Mouse (Mus musculus): ENCODE measurements at regions not wholly inside any gene's neighbourhood (a gene's known extent, or its start where the extent isn't known, plus 50 kb on each side); places are given as distances from the start of the nearest gene placed in this dataset.
A peak's percentile ranks its signal among the peaks of the same experiment; 100 is the strongest.

GRCm38 (mm10) chr11:114174871-114175270 is 108.0 kb upstream of the Sdk2 start:
- no peak overlapping the region for H3K27ac ChIP-seq
- WGBS, result 85% methylated on average over 4 of the region's 4 CpGs
- no peak overlapping the region for H3K4me2 ChIP-seq
- H3K36me3 ChIP-seq, result no peaks in the 10 kb centered on the region
- H3K9ac ChIP-seq, result no peak overlapping the region
- H3K27me3 ChIP-seq, result no peaks in the 10 kb centered on the region
- peaks cover 46% of the 10 kb centered on the region for H3K4me1 ChIP-seq
- H3K9me3 ChIP-seq, result no peaks in the 10 kb centered on the region
- ATAC-seq (ENCODE audit: insufficient number of reproducible peaks, low FRiP score, low TSS enrichment, low read depth), result no peak
- H3K4me3 ChIP-seq, result no peak overlapping the region

GRCm38 (mm10) chr11:114168231-114168661 is 101.4 kb upstream of the Sdk2 start:
- ATAC-seq (ENCODE audit: insufficient number of reproducible peaks, low FRiP score, low TSS enrichment, low read depth), result no peak
- Histone ChIP-seq H3K27ac (no peak overlapping the region), H3K27me3 (no peaks in the 10 kb centered on the region), H3K4me3 (no peak overlapping the region), H3K9me3 (no peaks in the 10 kb centered on the region), H3K4me1 (peaks cover 10% of the 10 kb centered on the region), H3K4me2 (no peak overlapping the region), H3K9ac (no peak overlapping the region), H3K36me3 (no peaks in the 10 kb centered on the region)
- 59% methylated on average over 13 of the region's 13 CpGs for WGBS

- 29% methylated on average over 23 of the region's 23 CpGs for WGBS
- no peaks in the 10 kb centered on the region for H3K36me3 ChIP-seq
- H3K27me3 ChIP-seq, result no peaks in the 10 kb centered on the region
- no peak overlapping the region for H3K4me3 ChIP-seq
- H3K9me3 ChIP-seq, result no peaks in the 10 kb centered on the region
- no peak overlapping the region for H3K27ac ChIP-seq
- H3K4me1 ChIP-seq, result peaks cover 9% of the 10 kb centered on the region
- H3K4me2 ChIP-seq, result 0 out of 2 replicates have a peak overlapping the region, but pooled peaks have one; percentile 19
- no peak for ATAC-seq (ENCODE audit: insufficient number of reproducible peaks, low FRiP score, low TSS enrichment, low read depth)
- no peak overlapping the region for H3K9ac ChIP-seq
These were observed 99.0 kb upstream of the Sdk2 start for GRCm38 (mm10) chr11:114165656-114166362.

GRCm38 (mm10) chr11:114152716-114153115 is 85.9 kb upstream of the Sdk2 start:
- 0 out of 2 replicates have a peak, but pooled peaks cover 2% of the 10 kb centered on the region for H3K4me1 ChIP-seq
- no peak overlapping the region for H3K9ac ChIP-seq
- H3K4me2 ChIP-seq, result no peak overlapping the region
- H3K9me3 ChIP-seq, result no peaks in the 10 kb centered on the region
- no peaks in the 10 kb centered on the region for H3K36me3 ChIP-seq
- 59% methylated on average over 15 of the region's 15 CpGs for WGBS
- no peaks in the 10 kb centered on the region for H3K27me3 ChIP-seq
- H3K4me3 ChIP-seq, result no peak overlapping the region
- no peak for ATAC-seq (ENCODE audit: insufficient number of reproducible peaks, low FRiP score, low TSS enrichment, low read depth)
- no peak overlapping the region for H3K27ac ChIP-seq

GRCm38 (mm10) chr11:114146334-114146733 is 79.5 kb upstream of the Sdk2 start:
- no peak overlapping the region for H3K27ac ChIP-seq
- no peaks in the 10 kb centered on the region for H3K27me3 ChIP-seq
- no peaks in the 10 kb centered on the region for H3K9me3 ChIP-seq
- no peak overlapping the region for H3K4me3 ChIP-seq
- peaks cover 4% of the 10 kb centered on the region; the same call in 1 of the 2 replicates for H3K4me1 ChIP-seq
- WGBS, result 25% methylated on average over 5 of the region's 5 CpGs
- H3K4me2 ChIP-seq, result no peak overlapping the region
- ATAC-seq (ENCODE audit: insufficient number of reproducible peaks, low FRiP score, low TSS enrichment, low read depth), result no peak
- no peaks in the 10 kb centered on the region for H3K36me3 ChIP-seq
- H3K9ac ChIP-seq, result no peak overlapping the region

- no peaks in the 10 kb centered on the region for H3K36me3 ChIP-seq
- no peak overlapping the region for H3K4me3 ChIP-seq
- ATAC-seq (ENCODE audit: insufficient number of reproducible peaks, low FRiP score, low TSS enrichment, low read depth), result no peak
These were observed 62.4 kb upstream of the Sdk2 start for GRCm38 (mm10) chr11:114129270-114129669.

GRCm38 (mm10) chr11:114128841-114129240 is 62.0 kb upstream of the Sdk2 start:
- 67% methylated on average over 8 of the region's 8 CpGs for WGBS
- no peak for ATAC-seq (ENCODE audit: insufficient number of reproducible peaks, low FRiP score, low TSS enrichment, low read depth)
- no peaks in the 10 kb centered on the region for H3K9me3 ChIP-seq
- no peak overlapping the region for H3K9ac ChIP-seq
- H3K4me1 ChIP-seq, result peaks cover 4% of the 10 kb centered on the region; the same call in 1 of the 2 replicates
- H3K4me3 ChIP-seq, result no peak overlapping the region
- no peak overlapping the region for H3K4me2 ChIP-seq
- no peaks in the 10 kb centered on the region for H3K36me3 ChIP-seq
- no peaks in the 10 kb centered on the region; the same call in 1 of the 2 replicates for H3K27me3 ChIP-seq
- no peak overlapping the region for H3K27ac ChIP-seq

More at GRCm38 (mm10) chr11:114129270-114129669, 62.4 kb upstream of the Sdk2 start:
- H3K27me3 ChIP-seq, result no peaks in the 10 kb centered on the region; the same call in 1 of the 2 replicates
- peaks cover 4% of the 10 kb centered on the region; the same call in 1 of the 2 replicates for H3K4me1 ChIP-seq
- WGBS, result 37% methylated on average over 8 of the region's 8 CpGs
- no peak overlapping the region for H3K4me2 ChIP-seq
- H3K9me3 ChIP-seq, result no peaks in the 10 kb centered on the region
- no peak overlapping the region for H3K27ac ChIP-seq
- no peak overlapping the region for H3K9ac ChIP-seq

GRCm38 (mm10) chr11:114127426-114127825 is 60.6 kb upstream of the Sdk2 start:
- WGBS, result 29% methylated on average over 8 of the region's 8 CpGs

GRCm38 (mm10) chr11:114122175-114122574 is 55.3 kb upstream of the Sdk2 start:
- Histone ChIP-seq H3K27ac (no peak overlapping the region), H3K36me3 (no peaks in the 10 kb centered on the region), H3K27me3 (peaks cover 3% of the 10 kb centered on the region; the same call in 1 of the 2 replicates), H3K4me2 (no peak overlapping the region), H3K4me3 (no peak overlapping the region), H3K9me3 (no peaks in the 10 kb centered on the region), H3K4me1 (peaks cover 8% of the 10 kb centered on the region; the same call in 1 of the 2 replicates), H3K9ac (no peak overlapping the region)
- no peak for ATAC-seq (ENCODE audit: insufficient number of reproducible peaks, low FRiP score, low TSS enrichment, low read depth)
- WGBS, result 41% methylated on average over 12 of the region's 13 CpGs

More at GRCm38 (mm10) chr11:114127426-114127825, 60.6 kb upstream of the Sdk2 start:
- Histone ChIP-seq H3K27ac (no peak overlapping the region), H3K4me1 (peaks cover 4% of the 10 kb centered on the region; the same call in 1 of the 2 replicates), H3K9ac (no peak overlapping the region), H3K9me3 (no peaks in the 10 kb centered on the region), H3K4me2 (no peak overlapping the region), H3K4me3 (no peak overlapping the region), H3K27me3 (no peaks in the 10 kb centered on the region; the same call in 1 of the 2 replicates), H3K36me3 (no peaks in the 10 kb centered on the region)
- ATAC-seq (ENCODE audit: insufficient number of reproducible peaks, low FRiP score, low TSS enrichment, low read depth), result no peak

GRCm38 (mm10) chr11:114119135-114119534 is 52.3 kb upstream of the Sdk2 start:
- H3K36me3 ChIP-seq, result no peaks in the 10 kb centered on the region
- H3K4me3 ChIP-seq, result no peak overlapping the region
- H3K27ac ChIP-seq, result no peak overlapping the region
- no peak for ATAC-seq (ENCODE audit: insufficient number of reproducible peaks, low FRiP score, low TSS enrichment, low read depth)
- WGBS, result 33% methylated on average over 9 of the region's 9 CpGs
- H3K4me1 ChIP-seq, result peaks cover 16% of the 10 kb centered on the region
- H3K9ac ChIP-seq, result no peak overlapping the region
- no peak overlapping the region for H3K4me2 ChIP-seq
- H3K9me3 ChIP-seq, result no peaks in the 10 kb centered on the region
- peaks cover 3% of the 10 kb centered on the region; the same call in 1 of the 2 replicates for H3K27me3 ChIP-seq
